Mouse (Mus musculus) lung, postnatal 14 days (tissue): Measurements from ENCODE around the gene Sertad3.

ENCODE experiments used
- DNase-seq: peaks from one replicate; pipeline ENCODE4 v3.0.0; 2021

The Sertad3 gene

DNA sequence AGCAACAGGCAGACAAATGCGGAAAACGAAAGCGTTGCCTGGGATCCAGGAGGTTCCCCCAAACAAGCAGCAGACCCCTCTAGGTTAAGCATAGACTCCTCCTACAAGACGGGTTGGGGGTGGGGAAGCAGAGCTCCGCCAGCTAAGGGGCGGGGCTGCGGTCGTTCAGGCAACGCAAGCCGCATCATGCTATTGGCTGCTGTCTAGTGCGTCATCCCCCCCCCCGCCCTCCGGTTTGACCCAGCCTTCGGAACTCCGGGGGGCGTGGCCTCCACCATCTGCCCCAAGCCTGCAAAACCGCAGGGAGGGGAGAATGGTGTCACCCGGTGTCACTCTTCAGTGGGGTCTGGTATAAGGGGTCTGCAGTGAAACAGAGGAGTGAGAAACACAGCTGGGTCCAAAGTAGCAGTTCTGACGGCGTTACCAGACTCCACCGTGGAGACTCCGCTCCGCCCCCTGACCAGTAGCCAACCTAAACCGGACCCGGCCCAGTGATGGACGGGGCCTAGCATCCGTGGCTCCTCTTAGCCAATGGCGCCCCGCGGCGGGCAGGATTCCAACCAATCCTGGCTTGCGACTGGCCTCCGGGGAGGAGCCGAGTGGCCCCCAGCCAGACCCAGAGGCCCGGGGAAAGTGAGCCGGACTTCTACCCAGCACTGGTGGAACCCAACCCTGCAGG lies at the start of gene Sertad3:
Gene Sertad3, plus strand, starts transcription at position 613 of the 679 bp plus-strand sequence.
- peak; percentile 100 for DNase-seq

DNA sequence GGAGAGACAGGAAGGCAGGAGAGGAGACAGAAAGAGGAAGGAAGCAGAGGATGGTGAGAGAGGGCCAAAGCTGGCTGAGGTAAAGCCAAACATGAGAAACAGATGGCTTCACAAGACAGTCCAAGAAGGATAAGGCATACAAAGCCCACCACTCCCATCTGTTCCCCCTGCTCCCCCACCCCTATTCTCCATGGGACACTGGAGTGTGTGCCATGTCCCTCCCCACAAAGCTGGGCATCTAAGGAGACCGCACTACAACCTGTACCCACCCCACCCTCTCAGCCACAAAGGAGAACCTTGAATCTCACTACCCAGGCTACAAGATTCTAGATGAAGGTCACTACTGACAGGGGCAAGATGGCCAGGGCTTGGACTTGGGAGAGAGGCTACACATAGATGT lies 46.2 kb upstream of the Sertad3 start:
- no peak for DNase-seq

DNA sequence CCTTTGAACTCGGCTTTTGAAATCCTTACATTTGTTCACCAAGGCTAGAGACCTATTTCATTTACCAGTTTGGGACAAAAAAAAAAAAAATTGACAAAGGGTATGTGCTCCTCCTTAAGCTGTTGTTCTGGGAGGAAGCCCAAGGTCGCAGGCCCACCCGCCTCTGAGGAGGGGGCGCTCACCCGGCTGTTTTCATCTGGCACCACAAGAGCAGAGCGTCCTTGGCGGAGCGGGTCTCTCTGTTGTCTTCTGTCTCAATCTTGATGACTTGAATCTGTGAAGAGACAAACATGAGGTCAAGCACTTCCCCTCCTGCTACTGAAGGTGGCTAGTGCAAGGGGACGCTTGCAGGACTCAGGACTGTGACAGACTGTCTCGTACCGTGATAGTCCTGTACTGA lies 45.6 kb upstream of the Sertad3 start:
- no peak for DNase-seq

DNA sequence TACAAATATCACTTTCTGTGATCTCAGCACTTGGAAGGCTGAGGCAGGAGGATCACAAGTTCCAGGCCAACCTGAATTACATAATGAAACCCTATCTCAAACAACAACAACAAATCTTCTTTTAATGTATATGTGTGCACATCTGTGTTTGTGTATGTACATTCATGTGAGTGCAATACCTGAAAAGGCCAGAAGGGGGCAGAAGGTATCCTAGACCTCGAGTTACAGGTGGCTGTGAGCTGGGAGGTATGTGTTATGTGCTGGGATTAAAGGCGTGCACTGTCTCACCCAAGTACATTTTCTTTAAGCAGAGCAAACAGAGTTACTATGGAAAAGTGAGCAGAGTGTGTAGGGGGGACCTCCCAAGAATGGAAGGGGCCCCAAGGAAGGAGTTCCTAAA lies 44.4 kb upstream of the Sertad3 start:
- no peak for DNase-seq

DNA sequence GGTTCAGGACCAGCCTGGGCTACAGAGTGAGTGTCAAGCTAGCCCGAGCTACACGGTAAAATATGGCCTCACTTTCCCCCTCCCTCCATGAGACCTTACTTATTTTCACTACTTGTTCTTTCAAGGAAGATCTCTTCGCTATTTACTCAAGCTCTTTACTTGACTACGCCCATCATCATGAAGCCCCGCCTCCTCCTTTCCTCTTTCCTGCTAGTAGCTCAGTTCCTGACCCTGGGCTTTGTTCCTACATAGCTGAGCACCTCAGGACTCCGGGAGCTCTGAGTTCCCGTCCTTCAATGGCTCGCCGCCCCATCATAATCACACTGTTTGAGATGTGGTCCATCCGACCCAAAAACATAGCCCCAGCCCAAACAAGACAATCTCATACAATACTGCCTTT lies 40.2 kb upstream of the Sertad3 start:
- no peak for DNase-seq

DNA sequence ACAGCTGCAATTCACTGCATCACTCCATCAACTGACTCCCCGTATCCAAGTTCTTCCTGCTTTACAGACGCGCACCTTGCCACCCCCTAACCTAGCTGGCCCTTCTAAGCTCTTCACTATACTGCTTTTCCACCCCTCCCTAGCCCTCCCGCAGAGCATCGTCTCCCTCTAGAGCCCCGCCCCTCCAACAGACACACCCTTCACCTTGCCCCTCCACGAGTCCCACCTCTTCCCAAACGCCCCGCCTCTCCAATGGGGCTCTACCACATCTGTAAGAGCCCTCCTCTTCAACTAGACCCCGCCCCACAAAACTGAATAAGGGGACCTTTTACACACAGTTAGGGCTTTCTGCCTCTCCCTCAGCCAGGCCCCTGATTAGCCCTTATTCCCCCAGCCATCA lies 39.8 kb upstream of the Sertad3 start:
- DNase-seq = no peak

DNA sequence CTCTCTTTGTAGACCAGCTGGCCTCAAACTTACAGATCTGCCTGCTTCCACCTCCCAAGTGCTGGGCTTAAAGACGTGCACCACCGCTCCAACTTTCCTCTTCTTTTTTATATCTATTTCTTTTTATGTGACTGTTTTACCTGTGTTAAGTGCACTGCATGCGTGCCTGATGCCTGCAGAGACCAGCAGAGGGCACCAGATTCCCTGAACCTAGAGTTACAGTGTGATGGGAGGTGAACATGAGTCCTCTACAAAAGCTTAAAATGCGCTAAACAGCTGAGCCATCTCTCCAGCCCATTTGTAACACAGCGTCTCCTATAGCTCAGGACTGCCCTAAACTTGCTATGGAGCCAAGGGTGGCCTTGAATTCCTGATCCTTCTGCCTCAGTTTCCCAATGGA lies 36.0 kb upstream of the Sertad3 start:
- peak; percentile 26 for DNase-seq

DNA sequence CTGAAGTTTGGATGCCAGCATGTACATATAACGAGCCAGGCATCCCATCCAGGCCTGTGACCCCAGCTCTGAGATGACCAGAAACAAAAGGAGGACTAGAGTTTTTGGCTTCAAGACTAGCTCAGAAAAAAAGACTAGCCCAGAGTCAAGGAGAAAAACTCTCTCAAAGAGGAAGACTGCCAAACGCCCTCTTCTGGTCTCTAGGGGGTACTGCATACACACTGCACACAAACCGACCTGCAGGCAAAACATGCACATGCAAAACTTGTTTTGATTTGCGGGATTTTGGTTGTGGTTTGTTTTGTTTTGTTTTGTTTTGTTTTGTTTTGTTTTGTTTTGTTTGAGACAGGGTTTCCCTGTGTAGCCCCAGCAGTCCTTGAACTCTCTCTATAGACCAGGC lies 33.6 kb upstream of the Sertad3 start:
- no peak for DNase-seq

DNA sequence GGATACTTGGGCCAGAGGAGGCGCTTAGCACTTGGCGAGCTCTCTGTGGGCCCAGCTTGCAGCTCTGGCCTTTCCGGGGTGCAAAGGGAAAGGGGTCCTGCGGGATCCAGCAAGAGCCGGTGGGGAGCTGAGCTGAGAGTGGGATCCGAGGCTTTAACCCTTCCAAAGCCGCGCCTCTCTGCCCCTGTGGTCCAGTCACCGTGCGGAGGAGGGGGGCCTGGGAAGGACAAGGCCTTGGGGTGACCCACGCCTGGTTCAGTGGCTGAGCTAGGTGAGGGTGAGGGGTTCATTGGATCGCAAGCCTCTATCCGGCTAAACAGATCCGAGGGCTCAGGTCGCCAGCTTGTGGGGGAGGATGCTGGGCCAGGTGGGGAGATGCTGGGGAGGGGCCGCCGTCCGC lies 27.5 kb upstream of the Sertad3 start:
- DNase-seq = no peak

DNA sequence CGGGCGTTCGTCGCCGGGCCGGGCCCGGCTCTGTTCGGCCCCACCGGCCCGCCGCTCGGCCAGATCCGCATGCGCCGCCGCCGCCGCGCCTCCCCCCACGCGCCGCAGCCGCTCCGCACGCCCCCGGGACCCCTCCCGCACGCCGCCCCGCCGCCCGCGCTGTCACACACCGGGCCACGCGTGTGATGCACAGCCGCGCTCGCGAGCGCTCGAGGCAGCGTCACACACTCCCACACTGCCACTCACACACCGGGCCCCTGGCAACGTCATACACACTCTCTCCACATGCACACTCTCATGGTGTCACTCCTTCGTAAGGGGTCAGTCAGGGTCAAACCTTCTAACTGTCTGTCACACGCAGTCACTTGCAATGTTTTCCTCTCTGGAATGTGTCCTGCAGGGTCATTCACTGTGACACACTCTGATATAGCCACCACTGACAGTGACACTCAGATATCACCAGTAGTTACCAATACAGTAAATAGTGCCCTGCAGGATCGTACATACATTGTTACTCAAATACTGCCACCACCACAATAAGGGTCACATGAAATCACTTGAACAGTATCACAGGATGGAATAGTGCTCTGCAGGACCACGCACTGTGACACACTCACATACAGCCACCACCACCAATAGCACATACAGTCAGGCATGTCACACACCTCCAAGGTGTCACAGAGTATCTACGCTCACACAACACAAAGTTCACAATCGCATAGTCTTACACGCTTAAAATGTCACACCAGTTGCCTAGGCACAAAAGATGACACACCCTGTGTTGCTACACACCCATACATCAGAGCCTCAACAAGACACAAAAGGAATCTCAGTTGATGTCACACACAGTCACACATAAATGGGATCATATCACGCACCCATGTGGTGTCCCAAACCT lies 26.8 kb upstream of the Sertad3 start:
- no peak for DNase-seq

DNA sequence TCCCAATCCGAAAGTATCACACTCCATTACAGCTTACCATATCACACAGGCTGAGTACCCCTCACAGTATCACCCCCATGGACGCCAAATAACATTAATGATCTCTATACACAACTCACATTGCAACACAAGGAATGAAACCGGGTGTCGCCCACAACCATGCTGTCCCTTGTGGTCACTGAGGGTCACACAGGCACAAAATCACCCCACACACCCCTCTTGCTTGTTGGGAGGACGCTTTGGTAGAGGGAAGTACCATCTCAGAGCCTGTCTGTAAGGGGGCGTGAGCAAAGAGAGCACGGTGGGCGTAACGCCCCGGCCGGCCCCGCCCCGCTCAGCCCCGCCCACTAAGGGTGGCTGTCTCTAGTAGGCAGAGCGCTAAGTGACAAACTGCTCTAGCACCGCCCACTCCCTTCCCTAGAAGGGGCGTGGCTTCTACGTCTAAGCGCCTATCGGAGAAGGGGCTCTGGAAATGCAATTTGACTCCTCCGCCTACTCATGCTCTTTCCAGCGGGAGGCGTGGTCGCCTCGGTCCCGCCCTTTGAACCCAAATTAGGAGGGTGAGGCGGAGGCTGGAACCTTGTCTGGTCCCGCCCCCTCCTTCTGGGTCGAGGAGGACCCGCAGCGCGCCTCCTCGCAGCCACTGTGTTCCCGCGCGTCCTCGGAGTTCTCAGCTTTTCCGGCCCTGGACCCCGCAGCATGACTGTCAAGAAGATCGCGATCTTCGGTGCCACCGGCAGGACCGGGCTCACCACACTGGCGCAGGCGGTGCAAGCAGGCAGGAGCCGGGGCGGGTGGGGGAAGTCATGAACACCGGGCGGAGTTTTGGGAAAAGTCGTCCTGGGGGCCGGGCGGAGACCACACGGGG lies 25.9 kb upstream of the Sertad3 start, which contains the start of the genes Sptbn4 and Blvrb:
Gene Sptbn4, minus strand, starts transcription at position 268 of the 868 bp plus-strand sequence.
Gene Blvrb, plus strand, starts transcription at position 560 of the 868 bp plus-strand sequence.
- peak; percentile 98 for DNase-seq

DNA sequence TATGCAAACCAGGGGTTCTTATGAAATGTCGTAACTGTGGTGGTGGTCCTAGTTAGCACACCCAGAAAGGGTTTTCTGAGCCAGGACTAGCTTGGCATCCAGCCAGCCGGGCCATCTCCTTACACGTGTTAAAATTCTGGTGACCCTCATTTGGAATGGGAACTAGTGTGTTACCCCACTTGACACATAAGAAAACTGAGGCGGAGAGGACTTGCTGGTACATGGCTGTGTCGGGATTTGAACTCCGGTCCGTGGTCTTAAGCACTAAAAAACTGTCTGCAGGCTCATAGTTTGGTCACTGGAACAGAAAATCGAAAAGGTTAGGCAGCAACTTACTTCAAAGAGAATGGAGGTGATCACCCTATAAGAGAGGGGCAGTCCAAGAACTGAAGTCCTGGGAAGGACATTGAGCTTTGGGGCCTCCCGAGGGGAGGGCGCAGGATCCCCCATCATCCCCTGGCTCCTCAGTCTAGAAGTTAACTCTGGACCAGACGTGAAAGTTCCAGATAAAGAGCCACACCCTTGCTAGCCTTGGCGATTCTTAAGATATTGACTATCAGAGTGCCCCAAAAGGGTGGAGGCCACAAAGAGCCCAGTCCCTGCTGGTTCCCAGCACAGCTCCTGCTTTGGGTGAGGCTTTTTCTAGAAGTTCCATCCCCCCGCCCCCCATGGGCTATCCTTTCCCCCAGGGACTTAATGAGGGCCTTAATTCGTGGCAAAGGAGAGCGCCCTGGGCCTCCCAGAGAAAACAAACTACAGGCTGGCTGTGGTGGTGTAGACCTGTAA lies 25.0 kb upstream of the Sertad3 start:
- peak; percentile 9 for DNase-seq

DNA sequence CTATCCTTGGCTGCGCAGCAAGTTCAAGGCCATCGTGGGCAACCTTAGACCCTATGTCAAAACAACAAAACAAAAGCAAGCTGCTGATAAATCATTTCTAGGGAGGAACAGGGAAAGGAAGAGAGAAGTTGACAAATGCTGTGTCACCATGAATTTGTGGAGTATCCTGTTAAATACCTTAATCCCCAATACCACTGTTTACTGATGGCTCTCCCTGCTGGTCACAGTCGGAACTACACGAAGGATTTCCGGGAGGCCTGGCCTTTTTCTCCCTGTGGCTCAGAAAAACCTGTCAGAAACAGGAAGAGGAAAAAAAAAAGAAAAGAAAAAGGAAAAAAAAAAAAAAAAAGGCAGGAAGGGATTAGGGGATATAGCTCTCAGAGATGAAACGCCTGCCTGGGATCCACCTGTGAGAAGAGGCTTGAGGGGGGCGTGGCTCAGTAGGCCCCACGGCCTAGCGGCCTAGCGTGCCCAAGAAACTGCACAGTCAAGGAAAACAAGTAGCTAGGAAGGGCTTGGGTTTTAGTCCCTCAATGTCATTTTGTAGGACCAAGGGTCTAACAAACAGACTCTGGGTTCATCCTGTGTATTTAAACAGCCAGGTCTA lies 24.2 kb upstream of the Sertad3 start:
- DNase-seq = peak; percentile 82

DNA sequence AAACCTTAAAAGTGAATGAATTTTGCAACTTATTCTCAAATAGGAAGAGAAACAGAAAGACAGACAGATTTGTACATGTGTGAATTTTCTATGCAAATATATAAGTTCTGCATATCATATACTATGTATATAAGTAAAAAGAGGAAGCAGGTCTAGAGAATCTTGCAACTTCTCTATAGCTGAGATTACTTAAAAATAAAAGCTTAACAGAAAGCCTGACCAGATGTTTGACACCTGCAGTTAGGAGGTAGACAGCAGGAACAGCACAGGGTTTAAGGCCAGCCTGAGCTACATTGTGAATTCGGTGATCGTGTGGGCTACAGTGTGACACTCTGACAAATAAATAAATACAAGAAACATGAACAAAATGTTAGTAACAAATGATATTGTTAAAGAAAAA lies 22.2 kb upstream of the Sertad3 start:
- no peak for DNase-seq

DNA sequence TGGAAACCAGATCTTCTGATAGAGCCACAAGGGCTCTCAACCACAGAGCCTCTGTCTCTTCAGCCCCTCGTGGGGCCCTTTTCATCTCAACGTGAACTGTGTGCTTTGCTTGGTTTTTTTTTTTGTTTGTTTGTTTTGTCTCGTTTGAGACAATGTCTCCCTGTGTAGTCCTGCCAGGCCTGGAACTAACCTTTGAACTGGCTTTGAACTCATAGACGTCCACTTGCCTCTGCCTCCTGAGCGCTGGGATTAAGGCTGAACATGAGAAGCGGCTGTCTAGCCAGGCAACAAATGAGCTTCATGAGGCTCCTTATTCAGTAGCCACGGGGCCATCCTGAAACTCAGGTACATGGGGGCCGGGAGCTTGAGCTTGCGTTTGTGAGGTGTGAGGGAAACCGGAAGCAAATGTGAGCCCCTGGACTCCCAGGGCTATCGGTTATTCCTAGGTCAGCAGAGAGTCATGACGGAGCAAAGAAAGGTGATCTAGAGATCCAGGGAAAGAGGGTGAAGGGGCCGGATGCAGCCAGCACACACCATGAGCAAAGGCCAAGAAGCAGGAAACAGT lies 21.3 kb upstream of the Sertad3 start:
- DNase-seq = no peak

DNA sequence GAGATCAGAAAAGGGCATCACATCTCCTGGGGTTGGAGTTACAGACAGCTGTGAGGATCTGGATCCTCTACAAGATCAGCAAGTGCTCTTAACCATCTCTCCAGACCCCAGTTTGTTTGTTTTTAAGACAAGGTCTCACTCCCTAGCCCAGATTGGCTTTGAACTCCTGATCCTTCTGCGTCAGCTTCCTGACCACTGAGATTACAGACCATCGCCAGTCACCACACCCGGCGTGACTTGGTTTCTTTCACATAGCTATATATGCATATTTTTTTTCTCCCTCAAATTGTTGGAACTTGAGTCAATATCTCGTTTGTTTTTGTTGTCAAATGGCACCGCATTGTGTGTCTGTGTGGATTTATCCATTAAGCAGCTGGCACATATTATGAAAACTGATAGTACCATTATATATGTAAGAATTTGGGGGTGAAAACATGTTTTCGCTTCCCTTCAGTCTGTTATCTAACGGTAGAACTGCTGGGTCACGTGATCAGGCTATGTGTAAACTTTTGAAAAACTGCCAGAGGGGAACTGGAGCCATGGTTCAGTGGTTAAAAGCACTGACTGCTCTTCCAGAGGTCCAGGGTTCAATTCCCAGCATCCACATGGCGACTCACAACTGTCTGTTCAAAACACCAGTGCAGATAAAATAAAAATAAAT lies 19.0 kb upstream of the Sertad3 start:
- DNase-seq = no peak

DNA sequence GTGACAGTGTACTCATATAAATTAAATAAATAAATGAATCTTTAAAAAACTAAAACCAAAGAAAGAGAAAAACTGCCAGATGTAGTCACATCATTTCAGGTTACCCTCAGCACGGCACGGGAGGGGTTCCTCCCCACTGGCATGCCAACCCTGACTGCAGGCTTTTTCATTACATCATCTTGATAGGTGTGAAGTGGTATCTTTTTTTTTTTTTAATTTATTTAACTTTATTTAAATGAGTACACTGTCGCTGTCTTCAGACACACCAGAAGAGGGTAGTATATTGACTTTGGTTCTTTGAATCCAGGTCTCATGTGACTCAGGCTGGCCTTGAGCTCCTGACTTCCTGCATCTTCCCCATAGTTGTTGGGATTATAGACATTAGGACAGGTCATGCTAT lies 18.3 kb upstream of the Sertad3 start:
- DNase-seq = no peak

DNA sequence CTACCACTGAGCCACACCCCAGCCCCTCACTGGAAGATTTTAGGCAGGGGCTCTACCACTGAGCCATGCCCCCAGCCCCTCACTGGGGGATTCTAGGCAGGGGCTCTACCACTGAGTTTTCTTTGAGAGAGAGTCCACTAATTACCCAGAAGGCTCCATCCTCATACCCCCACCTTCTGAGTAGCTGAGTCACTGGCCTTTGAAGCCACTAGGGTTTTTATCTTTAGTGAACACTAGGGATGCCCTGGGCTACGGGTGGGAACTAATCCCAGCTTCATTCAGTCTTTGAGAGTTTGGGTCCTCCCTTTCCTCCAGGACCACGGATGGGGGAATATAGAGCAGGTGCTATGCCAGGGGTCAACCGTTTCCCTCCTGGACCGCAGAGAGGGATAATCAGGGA lies 15.0 kb upstream of the Sertad3 start:
- no peak for DNase-seq

DNA sequence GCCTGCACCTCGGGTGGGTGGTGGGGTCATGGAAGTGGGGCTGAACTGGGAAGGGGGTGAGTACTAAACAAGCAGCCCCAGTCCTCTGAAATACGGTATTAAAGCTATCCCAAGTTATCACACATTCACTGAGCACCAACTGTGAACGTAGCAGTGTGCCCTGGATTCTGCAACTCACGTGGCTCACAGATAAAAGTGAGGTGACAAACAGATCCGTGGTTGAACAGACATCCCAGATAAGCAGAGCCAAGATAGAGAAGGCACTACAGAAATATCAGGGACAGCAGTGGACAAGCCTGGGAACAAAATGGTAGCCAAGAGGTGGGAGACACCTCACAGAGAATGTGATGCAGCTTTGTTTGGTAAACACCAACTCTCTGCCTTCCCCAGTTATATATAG lies 13.9 kb upstream of the Sertad3 start:
- DNase-seq = no peak

DNA sequence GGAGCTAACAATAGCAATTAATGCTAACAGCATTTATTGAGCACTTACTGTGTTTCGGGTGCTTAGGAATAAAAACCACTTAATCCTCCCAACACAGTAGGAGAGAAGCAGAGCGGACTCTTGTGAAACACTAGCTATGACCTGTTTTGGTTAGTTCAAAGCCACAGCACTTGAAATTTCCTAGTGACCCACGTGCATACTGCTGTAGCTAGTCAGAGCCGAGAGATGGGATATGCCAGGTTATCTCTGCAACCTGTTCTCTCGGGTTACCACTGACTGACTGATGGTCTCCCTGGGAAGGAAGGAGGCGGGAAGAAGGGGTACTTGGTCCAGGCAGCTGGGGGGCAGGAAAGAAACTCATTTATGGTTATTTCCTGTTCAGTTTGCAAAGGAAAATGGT lies 13.1 kb upstream of the Sertad3 start:
- no peak for DNase-seq

DNA sequence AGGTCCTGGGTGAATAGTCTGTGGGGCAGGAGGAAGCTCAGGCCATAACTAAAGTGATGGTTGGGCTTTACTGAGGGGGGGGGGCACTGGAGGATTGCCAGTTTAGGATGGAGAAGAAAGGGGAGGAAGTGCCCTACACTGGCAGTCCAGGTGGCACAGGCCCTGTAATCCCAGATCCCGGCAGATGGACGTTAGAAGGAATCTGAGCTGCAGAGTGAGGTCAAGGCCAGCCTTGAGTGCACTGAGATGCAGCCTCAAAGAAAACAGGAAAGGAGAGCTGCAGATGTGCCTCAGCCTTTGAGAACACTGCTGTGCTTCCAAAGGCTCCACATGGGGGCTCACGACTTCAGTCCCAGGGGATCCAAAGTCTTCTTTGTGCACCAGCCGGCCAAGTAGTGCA lies 5.9 kb upstream of the Sertad3 start:
- no peak for DNase-seq
